Mouse (Mus musculus) thymus, adult 2 months (tissue): ENCODE measurements around the gene Tenm4.

Experiments
- CTCF ChIP-seq: fragments of 200-500 bp; IDR thresholded peaks from 2 replicates; pipeline ENCODE4 v1.5.1; 2012; ENCODE audit warnings: mild to moderate bottlenecking, control low read depth, low read length, moderate library complexity, borderline replicate concordance; ENCODE audit not compliant: control insufficient read depth, poor library complexity, insufficient read depth; ENCODE audit errors: extremely low read depth
- POLR2A ChIP-seq: fragments of 200-500 bp; IDR thresholded peaks from 2 replicates; pipeline ENCODE4 v1.6.1; 2012; ENCODE audit warnings: mild to moderate bottlenecking, low read length, control low read depth, moderate library complexity; ENCODE audit not compliant: control insufficient read depth, poor library complexity, insufficient read depth; ENCODE audit errors: extremely low read depth

DNA sequence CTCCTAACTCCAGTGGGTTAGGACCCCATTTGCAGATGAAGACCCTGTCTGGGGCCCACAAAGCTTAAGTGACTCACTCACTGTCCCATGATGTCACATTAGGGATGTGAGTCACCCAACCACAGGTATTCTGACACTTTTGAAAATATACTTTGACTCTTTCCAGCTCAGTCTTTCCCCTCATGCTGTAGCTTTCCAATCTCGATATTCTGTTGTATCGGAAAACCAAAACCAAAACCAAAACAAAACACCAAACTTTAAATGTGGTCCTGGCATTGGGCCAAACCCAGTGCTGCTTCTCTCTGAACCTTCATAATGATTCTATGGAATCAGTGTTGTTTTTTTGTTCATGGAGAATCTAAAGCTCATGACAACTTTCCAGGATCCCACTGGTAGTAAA lies 536.1 kb downstream of the Tenm4 start:
- TF ChIP-seq CTCF (no peak), POLR2A (no peak)
